Mouse (Mus musculus): Measurements from ENCODE around the gene Slc12a5. TPM values are rescaled to one million over a fixed set of nuclear protein-coding genes. Genes with fewer than 3 reads are reported as not detected.

Gene Slc12a5
- polyA plus RNA-seq, 1 experiment from 2014 or later: 0.97 TPM

DNA sequence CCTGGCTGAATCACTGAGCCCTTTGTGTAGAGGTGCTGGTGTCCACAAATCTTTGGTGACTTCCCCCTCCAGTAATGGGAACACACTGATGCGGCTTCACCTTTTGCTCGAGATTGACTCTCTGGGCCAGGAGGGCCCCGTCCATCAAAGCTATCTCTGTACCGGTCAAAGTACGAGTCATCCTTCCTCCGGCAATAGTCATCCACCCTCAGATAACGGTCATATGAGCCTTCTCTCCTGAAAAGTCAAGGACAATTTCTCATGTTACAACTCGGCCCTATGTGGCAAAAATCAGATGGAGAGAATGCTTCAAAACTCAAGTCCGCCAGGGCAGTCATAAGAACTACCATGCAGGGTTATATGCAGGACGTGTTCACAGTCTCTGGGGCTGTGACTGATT is 49.7 kb downstream of the Slc12a5 start:
- Histone ChIP-seq H3K4me1 (replicated peaks) (no peaks in the 10 kb centered on the region), H3K4me2 (replicated peaks) (no peak overlapping the region), H3K4me3 (replicated peaks) (no peak overlapping the region), H3K36me3 (peaks cover 45% of the 10 kb centered on the region), H3K27ac (no peak overlapping the region), H3K9me3 (no peaks in the 10 kb centered on the region), H3K27me3 (replicated peaks) (no peaks in the 10 kb centered on the region), H3K9ac (no peak overlapping the region)
- no peak for ATAC-seq
- WGBS: 70% methylated on average over 10 of the region's 10 CpGs

DNA sequence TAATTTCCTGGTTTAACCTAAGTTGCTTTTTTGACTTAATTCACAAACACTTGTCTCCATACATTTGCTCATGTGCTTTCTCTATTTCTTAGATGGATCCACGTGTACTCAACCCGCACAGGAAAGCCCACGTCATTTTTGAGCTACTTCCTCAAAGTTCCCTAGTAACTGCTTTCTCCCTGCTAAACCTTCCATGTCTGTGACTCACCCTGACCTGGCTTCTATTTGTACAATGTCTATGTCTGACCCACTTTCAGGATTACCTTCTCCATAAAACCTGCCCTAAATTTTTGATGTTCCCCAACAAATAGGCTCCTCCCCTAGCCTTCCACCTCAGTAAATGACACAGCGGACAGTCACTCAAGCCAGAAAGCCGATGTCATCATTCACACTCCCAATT is 54.3 kb downstream of the Slc12a5 start:
- 84% methylated on average over 5 of the region's 5 CpGs for WGBS
- H3K4me1 ChIP-seq (replicated peaks): no peaks in the 10 kb centered on the region
- no peak overlapping the region for H3K4me2 ChIP-seq (replicated peaks)
- peaks cover 14% of the 10 kb centered on the region for H3K36me3 ChIP-seq
- no peak overlapping the region for H3K27ac ChIP-seq
- no peaks in the 10 kb centered on the region for H3K9me3 ChIP-seq
- no peak for ATAC-seq
- H3K27me3 ChIP-seq (replicated peaks): no peaks in the 10 kb centered on the region
- H3K4me3 ChIP-seq (replicated peaks): no peak overlapping the region
- no peak overlapping the region for H3K9ac ChIP-seq

DNA sequence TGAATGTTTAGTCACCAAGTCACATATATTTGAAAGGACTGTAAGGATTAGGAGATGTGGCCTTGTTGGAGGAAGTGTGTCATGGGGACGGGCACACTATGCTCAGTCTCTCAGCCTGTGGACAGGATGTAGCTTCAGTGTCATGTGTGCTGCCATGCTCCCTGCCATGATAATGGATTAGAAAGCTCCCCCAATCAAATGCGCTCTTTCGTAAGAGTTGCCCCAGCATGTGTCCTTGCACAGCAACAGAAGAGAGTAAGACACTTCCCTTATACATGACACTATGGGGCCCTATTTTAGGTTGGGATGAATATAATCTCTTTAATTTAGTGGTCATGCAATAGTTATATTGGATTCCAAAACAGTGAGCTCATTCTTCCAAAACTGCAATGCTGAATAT is 59.9 kb downstream of the Slc12a5 start:
- Histone ChIP-seq H3K27me3 (replicated peaks) (no peaks in the 10 kb centered on the region), H3K4me3 (replicated peaks) (no peak overlapping the region), H3K9me3 (no peaks in the 10 kb centered on the region), H3K4me1 (replicated peaks) (no peaks in the 10 kb centered on the region), H3K9ac (no peak overlapping the region), H3K36me3 (no peaks in the 10 kb centered on the region), H3K27ac (no peak overlapping the region), H3K4me2 (replicated peaks) (no peak overlapping the region)
- 91% methylated on average over 3 of the region's 3 CpGs for WGBS
- no peak for ATAC-seq

DNA sequence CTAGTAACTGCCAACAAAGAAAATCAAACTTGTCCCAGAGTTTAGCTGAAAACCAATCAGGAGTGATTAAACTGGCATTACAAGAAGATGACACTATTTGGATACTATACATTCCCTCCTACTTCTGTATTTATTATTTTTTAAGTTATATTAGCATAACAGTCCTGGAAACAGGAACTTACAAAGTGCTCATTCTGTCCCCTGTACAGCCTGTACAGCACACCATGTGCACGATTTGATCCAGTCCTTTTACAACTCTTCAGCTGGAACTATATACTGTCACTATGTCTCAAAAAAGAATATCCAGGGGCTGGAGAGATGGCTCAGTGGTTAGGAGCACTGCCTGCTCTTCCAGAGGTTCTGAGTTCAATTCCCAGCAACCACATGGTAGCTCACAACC is 66.6 kb downstream of the Slc12a5 start:
- 49% methylated on average over 1 of the region's 1 CpGs for WGBS
- Histone ChIP-seq H3K9ac (no peak overlapping the region), H3K27ac (no peak overlapping the region), H3K4me1 (replicated peaks) (no peaks in the 10 kb centered on the region), H3K4me3 (replicated peaks) (no peak overlapping the region), H3K9me3 (no peaks in the 10 kb centered on the region), H3K4me2 (replicated peaks) (no peak overlapping the region), H3K36me3 (no peaks in the 10 kb centered on the region), H3K27me3 (replicated peaks) (no peaks in the 10 kb centered on the region)
- no peak for ATAC-seq

DNA sequence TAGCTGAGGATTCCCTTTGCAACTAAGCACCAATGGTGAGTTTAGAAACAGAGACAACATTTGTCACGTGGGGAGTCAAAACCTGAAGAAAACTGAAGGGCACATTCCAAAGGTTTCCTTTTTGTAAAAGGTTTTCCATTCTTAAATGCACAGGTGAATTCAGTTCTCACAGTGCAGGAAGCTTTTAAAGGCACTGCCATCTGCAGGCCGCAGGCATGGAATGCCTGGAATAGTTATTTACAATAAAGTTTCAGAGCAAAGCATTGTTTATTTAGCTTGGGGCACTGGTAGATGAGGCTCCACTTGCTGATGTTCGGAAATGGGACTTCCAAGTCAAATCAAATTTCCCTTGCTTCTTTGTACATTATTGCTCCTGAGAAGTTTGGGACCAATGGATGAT is 71.9 kb downstream of the Slc12a5 start:
- WGBS: 32% methylated on average over 3 of the region's 3 CpGs
- no peak for ATAC-seq
- H3K4me2 ChIP-seq (replicated peaks): no peak overlapping the region
- H3K9ac ChIP-seq: no peak overlapping the region
- H3K27ac ChIP-seq: no peak overlapping the region
- H3K9me3 ChIP-seq: no peaks in the 10 kb centered on the region
- no peaks in the 10 kb centered on the region for H3K27me3 ChIP-seq (replicated peaks)
- H3K4me3 ChIP-seq (replicated peaks): no peak overlapping the region
- peaks cover 12% of the 10 kb centered on the region for H3K4me1 ChIP-seq (replicated peaks)
- no peaks in the 10 kb centered on the region for H3K36me3 ChIP-seq

DNA sequence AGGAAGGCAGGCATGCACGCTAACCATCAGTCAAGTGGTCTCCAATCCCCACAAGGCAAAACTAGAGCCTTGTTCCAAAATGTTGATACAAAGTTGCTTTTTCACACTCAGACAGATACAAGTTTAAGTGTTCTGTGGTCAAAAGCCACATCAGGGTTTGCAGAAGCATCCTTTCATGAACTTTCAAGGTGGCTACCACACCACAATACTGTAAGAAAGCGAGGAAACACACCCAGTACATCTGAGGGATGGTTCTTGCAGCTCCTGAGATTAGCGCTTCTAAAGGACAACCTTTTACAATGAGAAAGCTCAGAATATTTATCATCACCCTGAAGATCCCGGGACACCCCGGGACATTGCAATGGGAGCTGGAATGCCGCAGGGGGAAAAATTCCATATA is 72.7 kb downstream of the Slc12a5 start:
- H3K27me3 ChIP-seq (replicated peaks): no peaks in the 10 kb centered on the region
- peak overlapping the region; percentile 97 for H3K4me3 ChIP-seq (replicated peaks)
- no peak for ATAC-seq
- H3K9ac ChIP-seq: no peak overlapping the region
- no peaks in the 10 kb centered on the region for H3K9me3 ChIP-seq
- H3K4me2 ChIP-seq (replicated peaks): peak overlapping the region; percentile 77
- no peak overlapping the region for H3K27ac ChIP-seq
- peaks cover 12% of the 10 kb centered on the region for H3K4me1 ChIP-seq (replicated peaks)
- no peaks in the 10 kb centered on the region for H3K36me3 ChIP-seq
- 33% methylated on average over 6 of the region's 6 CpGs for WGBS

DNA sequence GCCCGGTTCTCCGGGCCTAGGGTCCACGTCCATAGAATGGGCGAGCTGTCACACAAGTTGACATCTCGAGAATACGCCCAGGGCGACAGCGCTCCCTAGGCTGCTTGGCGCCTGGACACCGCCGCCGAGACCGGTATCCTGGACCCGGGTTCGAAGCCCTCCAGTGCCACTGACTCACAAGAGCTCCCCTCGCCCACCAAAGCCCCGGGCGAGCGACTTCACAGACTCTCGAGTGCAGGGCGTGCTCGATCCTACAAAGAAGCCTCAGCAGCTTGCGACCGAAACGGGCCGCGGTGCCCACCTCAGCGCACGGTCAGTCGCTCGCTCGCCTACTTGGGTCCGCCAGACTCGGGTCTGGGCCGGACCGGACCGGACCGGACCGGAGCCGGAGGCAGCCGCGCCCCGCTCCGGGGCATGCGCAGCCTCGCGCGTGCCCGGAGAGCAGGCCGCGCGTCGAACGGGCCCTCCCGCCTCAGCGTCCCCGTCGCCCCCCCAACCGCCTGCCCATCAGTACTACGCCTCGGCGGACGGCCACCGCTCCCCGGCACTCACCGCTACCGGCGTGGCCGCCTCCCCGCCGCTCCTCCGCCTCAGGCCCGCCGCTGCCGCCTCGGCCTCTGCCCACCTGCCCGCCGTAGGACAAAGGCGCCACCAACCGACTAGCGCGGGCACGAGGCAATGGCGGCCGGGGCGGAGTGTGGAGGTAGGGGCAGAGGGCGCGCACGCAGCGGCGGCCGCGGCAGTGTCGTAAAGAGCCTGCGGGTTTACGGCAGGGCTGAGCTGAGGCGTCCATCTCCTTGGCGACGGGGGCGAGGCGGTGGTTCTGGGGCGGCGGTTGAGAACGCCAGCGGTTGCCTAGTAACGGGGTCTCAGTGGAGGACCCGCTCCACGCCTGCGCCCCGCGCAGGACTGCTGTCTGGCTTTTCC is 73.8 kb downstream of the Slc12a5 start, which contains the start of gene Ncoa5:
TSS of gene Ncoa5 (minus strand) at position 737 of the 927 bp plus-strand sequence.
- no peaks in the 10 kb centered on the region for H3K9me3 ChIP-seq
- WGBS: under 1% methylated on average over 110 of the region's 111 CpGs
- peak within 1 kb of the TSS; percentile 97 for H3K4me3 ChIP-seq (replicated peaks)
- H3K27me3 ChIP-seq (replicated peaks): no peaks in the 10 kb centered on the region
- H3K27ac ChIP-seq: peak within 1 kb of the TSS; percentile 78
- no peaks in the 10 kb centered on the region for H3K36me3 ChIP-seq
- H3K4me1 ChIP-seq (replicated peaks): peaks cover 12% of the 10 kb centered on the region
- peak; percentile 98 for ATAC-seq
- H3K4me2 ChIP-seq (replicated peaks): peak within 1 kb of the TSS; percentile 77
- peak within 1 kb of the TSS; percentile 96 for H3K9ac ChIP-seq

DNA sequence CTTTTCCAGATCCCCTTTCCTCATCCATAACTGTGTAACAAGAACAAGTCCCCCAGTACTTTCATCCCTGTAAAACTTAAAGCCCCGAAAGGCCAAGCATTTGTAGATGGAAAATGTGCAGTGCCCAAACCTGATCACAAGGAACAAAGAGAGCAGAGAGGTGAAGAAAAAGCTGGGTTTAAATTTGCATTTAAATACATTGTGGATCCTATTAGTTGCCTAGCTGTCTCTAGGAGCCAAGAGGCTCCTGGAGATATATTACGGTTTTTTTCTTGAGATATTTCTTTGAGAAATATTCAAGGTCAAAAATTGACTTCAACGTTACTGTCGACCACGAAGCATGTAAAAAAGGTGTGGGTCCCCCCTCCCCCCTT is 74.4 kb downstream of the Slc12a5 start:
- WGBS: 40% methylated on average over 5 of the region's 5 CpGs
- Histone ChIP-seq H3K9me3 (no peaks in the 10 kb centered on the region), H3K4me3 (replicated peaks) (peak overlapping the region; percentile 97), H3K4me1 (replicated peaks) (peaks cover 12% of the 10 kb centered on the region), H3K27ac (0 out of 2 replicates have a peak overlapping the region, but pooled peaks have one; percentile 9), H3K4me2 (replicated peaks) (peak overlapping the region; percentile 77), H3K27me3 (replicated peaks) (no peaks in the 10 kb centered on the region), H3K9ac (no peak overlapping the region), H3K36me3 (no peaks in the 10 kb centered on the region)
- ATAC-seq: no peak; the same call in 1 of the 2 replicates

DNA sequence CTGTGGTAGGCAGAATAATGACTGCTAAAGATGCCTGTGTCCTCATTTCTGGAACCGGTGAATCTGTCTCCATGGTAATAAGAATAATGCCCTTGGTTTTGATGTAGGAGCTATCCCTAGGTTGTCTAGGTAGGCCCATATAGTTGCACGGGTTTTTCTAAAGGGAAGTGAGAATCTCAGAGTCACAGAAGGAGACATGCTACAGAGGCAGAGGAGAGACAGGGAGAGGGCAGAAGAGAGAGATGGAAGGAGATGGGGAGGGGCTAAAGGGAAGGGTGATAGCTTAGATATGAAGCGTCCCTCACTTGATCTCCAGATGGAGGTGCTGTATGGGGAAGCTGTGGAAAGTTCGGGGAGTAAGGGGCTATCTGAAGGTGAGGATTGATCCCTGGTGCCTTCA is 76.8 kb downstream of the Slc12a5 start:
- Histone ChIP-seq H3K27ac (no peak overlapping the region), H3K4me1 (replicated peaks) (peaks cover 10% of the 10 kb centered on the region), H3K4me3 (replicated peaks) (no peak overlapping the region), H3K9me3 (no peaks in the 10 kb centered on the region), H3K9ac (no peak overlapping the region), H3K36me3 (no peaks in the 10 kb centered on the region), H3K4me2 (replicated peaks) (no peak overlapping the region), H3K27me3 (replicated peaks) (no peaks in the 10 kb centered on the region)
- 69% methylated on average over 4 of the region's 4 CpGs for WGBS
- ATAC-seq: no peak

DNA sequence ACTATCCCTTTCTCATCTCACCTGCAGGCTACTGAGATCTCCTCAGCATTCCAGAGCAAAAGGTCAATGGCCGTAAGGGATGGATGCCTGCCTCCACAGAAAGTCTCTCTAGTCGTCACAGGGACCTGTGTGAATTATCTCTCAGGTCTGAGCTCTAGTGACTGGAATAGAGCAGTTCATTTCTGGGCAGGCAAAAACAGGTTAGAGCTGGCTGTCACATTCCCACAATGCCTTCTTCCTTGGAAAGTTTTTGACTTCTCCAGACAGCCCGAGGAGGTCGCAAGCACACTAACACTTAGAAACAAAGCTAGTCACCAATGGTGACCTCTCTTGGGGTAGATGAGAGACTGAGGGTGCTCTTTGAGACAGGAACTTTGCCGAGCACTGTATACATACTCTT is 81.5 kb downstream of the Slc12a5 start:
- H3K4me1 ChIP-seq (replicated peaks): no peaks in the 10 kb centered on the region; the same call in 1 of the 2 replicates
- no peak overlapping the region for H3K27ac ChIP-seq
- no peak overlapping the region for H3K4me3 ChIP-seq (replicated peaks)
- H3K36me3 ChIP-seq: no peaks in the 10 kb centered on the region
- no peaks in the 10 kb centered on the region for H3K9me3 ChIP-seq
- ATAC-seq: no peak
- no peak overlapping the region for H3K9ac ChIP-seq
- no peak overlapping the region for H3K4me2 ChIP-seq (replicated peaks)
- 74% methylated on average over 5 of the region's 5 CpGs for WGBS
- H3K27me3 ChIP-seq (replicated peaks): no peaks in the 10 kb centered on the region

DNA sequence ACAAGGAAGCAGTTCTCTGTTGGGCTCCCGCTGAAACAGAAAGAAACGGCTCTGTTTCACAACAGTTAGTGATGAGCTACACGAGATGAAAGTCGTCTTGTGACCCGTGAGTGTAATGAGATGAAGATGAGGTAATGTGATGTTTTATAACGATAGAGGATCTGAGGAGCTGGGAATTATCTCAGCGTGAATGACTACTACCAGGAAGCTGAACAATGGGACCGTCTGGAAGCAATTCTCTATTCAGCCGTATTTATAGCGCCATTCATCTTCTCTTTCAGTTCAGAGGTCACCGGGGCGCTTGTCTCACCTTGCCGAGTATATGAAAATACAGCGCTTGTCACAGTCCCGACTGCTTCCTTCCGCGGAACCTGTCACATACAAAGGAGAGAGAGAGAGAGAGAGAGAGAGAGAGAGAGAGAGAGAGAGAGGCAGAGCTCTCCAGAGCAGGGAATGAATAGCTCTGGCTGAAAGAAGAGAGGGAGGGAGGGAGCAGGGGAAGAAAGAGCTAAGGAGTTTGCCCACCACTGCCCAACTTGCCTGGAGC is 82.6 kb downstream of the Slc12a5 start:
- Histone ChIP-seq H3K4me3 (replicated peaks) (no peak overlapping the region), H3K9me3 (no peaks in the 10 kb centered on the region), H3K27ac (no peak overlapping the region), H3K27me3 (replicated peaks) (no peaks in the 10 kb centered on the region), H3K36me3 (no peaks in the 10 kb centered on the region), H3K4me1 (replicated peaks) (no peaks in the 10 kb centered on the region; the same call in 1 of the 2 replicates), H3K9ac (no peak overlapping the region), H3K4me2 (replicated peaks) (peak overlapping the region; percentile 8; the same call in 1 of the 2 replicates)
- WGBS: 8% methylated on average over 17 of the region's 17 CpGs
- peak; percentile 82 for ATAC-seq

DNA sequence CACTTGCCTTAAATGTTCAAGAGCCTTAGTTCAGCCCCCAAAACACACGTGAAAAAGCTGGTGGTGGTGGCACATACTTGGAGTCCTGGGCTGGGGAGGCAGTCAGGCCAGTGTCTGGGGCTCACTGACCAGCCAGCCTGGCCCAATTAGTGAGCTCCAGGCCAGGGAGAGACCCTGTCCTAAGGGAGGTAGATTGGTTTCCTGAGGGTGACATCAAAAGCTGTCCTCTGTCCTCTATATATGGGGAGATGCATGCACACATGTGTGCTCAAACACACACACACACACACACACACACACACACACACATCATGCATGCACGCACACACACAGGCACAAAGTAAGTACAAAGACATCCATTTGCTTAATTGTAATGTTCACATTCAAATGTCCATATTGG is 83.1 kb downstream of the Slc12a5 start:
- no peak overlapping the region for H3K27ac ChIP-seq
- ATAC-seq: peak; percentile 16; the same call in 1 of the 2 replicates
- H3K36me3 ChIP-seq: no peaks in the 10 kb centered on the region
- no peak overlapping the region for H3K4me2 ChIP-seq (replicated peaks)
- H3K9ac ChIP-seq: no peak overlapping the region
- no peaks in the 10 kb centered on the region for H3K9me3 ChIP-seq
- no peaks in the 10 kb centered on the region for H3K27me3 ChIP-seq (replicated peaks)
- WGBS: 61% methylated on average over 2 of the region's 2 CpGs
- no peaks in the 10 kb centered on the region; the same call in 1 of the 2 replicates for H3K4me1 ChIP-seq (replicated peaks)
- H3K4me3 ChIP-seq (replicated peaks): no peak overlapping the region

Data from intestine, embryonic 15.5 days (tissue).